In the genomic region with DNA sequence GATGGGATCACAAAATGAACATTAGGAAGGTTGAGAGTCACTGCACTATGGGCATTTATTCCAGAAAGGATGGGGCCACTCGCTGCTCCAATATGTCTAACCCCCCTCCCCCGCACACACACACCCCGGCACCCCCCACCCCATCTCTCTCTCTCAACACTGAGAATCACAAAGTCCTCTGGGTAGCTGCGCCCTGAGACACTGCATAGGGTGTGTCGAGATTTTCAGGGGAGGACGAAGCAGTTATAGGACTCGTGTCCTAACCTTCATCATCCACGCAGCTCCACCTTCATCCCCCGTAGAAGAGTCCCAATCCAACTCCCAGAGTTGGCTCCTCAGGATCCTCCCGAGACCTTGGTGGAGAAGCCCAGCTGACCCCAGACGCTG, we compare ENCODE assay signal across 9 mouse cellular contexts. TPM values are rescaled to one million over a fixed set of nuclear protein-coding genes. Genes with fewer than 3 reads are reported as not detected.
DNase-seq lines count a peak whose midpoint lies in the region; ATAC-seq and TF ChIP-seq lines count a peak whose summit lies in the region.
"Had no signal": no experiment of that assay in that cellular context is flagged by ENCODE, and none has a peak within 500 bp of the region (broad histone marks: within the 10 kb centered on the region; RNA-seq: fewer than 3 reads in every experiment).

No protein-coding gene starts in this region.

- peaks cover 13% of the 10 kb centered on the region for H3K4me1 ChIP-seq in heart, embryonic 12.5 days (replicated peaks)
- peaks cover 0 to 2% of the 10 kb centered on the region in 2 experiments; a peak in 2 of 4 replicates for H3K4me1 ChIP-seq in ES-E14 (ENCODE audit: control insufficient read depth in 2 of 2, insufficient read depth in 2 of 2, low read length in 2 of 2, poor library complexity in 1 of 2)
- peaks cover 16% of the 10 kb centered on the region for H3K4me1 ChIP-seq in hindbrain, embryonic 10.5 days (replicated peaks)
- H3K4me1 ChIP-seq in megakaryocyte, embryonic 14.5 days = peaks cover 18% of the 10 kb centered on the region

- in situ Hi-C loops in ES-E14 (cut with MboI; ENCODE audit: low sequenced_read_pairs in 2 of 2, unreplicated experiment in 2 of 2) = no loop called here

- no peaks in the 10 kb centered on the region for H3K36me3 ChIP-seq in heart, embryonic 12.5 days
- no peaks in the 10 kb centered on the region for H3K36me3 ChIP-seq in ES-E14 (ENCODE audit: control insufficient read depth, insufficient read depth, low read length, poor library complexity, severe bottlenecking)
- peaks cover 23% of the 10 kb centered on the region for H3K36me3 ChIP-seq in hindbrain, embryonic 10.5 days
- peaks cover 3% of the 10 kb centered on the region for H3K36me3 ChIP-seq in megakaryocyte, embryonic 14.5 days (replicated peaks; ENCODE audit: low read length)

- peak overlapping the region; percentile 81 for H3K27ac ChIP-seq in heart, embryonic 12.5 days (ENCODE audit: poor library complexity, severe bottlenecking)
- H3K27ac ChIP-seq in ES-E14 (ENCODE audit: insufficient read depth, low read depth, low read length, poor library complexity, severe bottlenecking) = no peak overlapping the region; the same call in 1 of the 2 replicates
- H3K27ac ChIP-seq in hindbrain, embryonic 10.5 days = peak overlapping the region; percentile 92

- H3K4me3 ChIP-seq in heart, embryonic 12.5 days = peak overlapping the region; percentile 80
- peak overlapping the region; percentile 77 to 99 for H3K4me3 ChIP-seq in ES-E14 (ENCODE audit: insufficient read depth in 1 of 2, low read depth in 1 of 2, low read length in 2 of 2, poor library complexity in 1 of 2, severe bottlenecking in 1 of 2)
- peak overlapping the region; percentile 82 for H3K4me3 ChIP-seq in hindbrain, embryonic 10.5 days
- peak overlapping the region; percentile 92 for H3K4me3 ChIP-seq in megakaryocyte, embryonic 14.5 days (replicated peaks)

- 4% methylated on average over 11 of the region's 11 CpGs for WGBS in heart, embryonic 12.5 days
- WGBS in hindbrain, embryonic 10.5 days = 6% methylated on average over 11 of the region's 11 CpGs

- 0 out of 2 replicates have a peak, but pooled peaks have one; percentile 30 for ATAC-seq in heart, embryonic 12.5 days (ENCODE audit: insufficient number of reproducible peaks, low FRiP score)
- ATAC-seq in monocyte, adult 5-6 weeks (replicated peaks; ENCODE audit: insufficient number of reproducible peaks, low FRiP score, low TSS enrichment, poor library complexity, severe bottlenecking) = no peak

- peak overlapping the region; percentile 88 for H3K4me2 ChIP-seq in heart, embryonic 12.5 days

- DNase-seq in heart, adult 11 months = no peak
- no peak for DNase-seq in ES-E14 (ENCODE audit: low read depth, low spot score)
- DNase-seq in hindbrain, embryonic 10.5 days (ENCODE audit: low spot score) = no peak
- DNase-seq in gastrocnemius, adult 18-20 months (ENCODE audit: low spot score) = no peak
- no peak for DNase-seq in right cerebral cortex, postnatal 4 days

- H3K27me3 ChIP-seq in heart, embryonic 12.5 days (replicated peaks) = no peaks in the 10 kb centered on the region
- H3K27me3 ChIP-seq in hindbrain, embryonic 10.5 days (ENCODE audit: insufficient read depth, poor library complexity, severe bottlenecking) = no peaks in the 10 kb centered on the region
- peaks cover 6% of the 10 kb centered on the region for H3K27me3 ChIP-seq in megakaryocyte, embryonic 14.5 days (replicated peaks)

- H3K9me3 ChIP-seq in heart, embryonic 12.5 days (replicated peaks) = no peaks in the 10 kb centered on the region
- H3K9me3 ChIP-seq in ES-E14 (ENCODE audit: control insufficient read depth, insufficient read depth, low read depth, low read length) = no peaks in the 10 kb centered on the region
- H3K9me3 ChIP-seq in hindbrain, embryonic 10.5 days = no peaks in the 10 kb centered on the region
- H3K9me3 ChIP-seq in megakaryocyte, embryonic 14.5 days = no peaks in the 10 kb centered on the region

- peak overlapping the region; percentile 87 for H3K9ac ChIP-seq in heart, embryonic 12.5 days
- peak overlapping the region; percentile 72 for H3K9ac ChIP-seq in ES-E14 (ENCODE audit: insufficient read depth, low read depth, low read length, poor library complexity, severe bottlenecking)

TF ChIP-seq in ES-E14, 5 proteins besides CTCF, POLR2A, EP300 and RAD21:
- TF ChIP-seq CHD2 (IDR thresholded peaks at IDR 0.05; ENCODE audit: low read depth, low read length) = no peak
- TF ChIP-seq HCFC1 (IDR thresholded peaks at IDR 0.05; ENCODE audit: borderline replicate concordance, insufficient read depth, low read length) = no peak; the same call in 1 of the 2 replicates
- TF ChIP-seq ZNF384 (IDR thresholded peaks at IDR 0.05; ENCODE audit: low read depth, low read length) = no peak
- no peak for TF ChIP-seq ZC3H11A (IDR thresholded peaks at IDR 0.05; ENCODE audit: borderline replicate concordance, low read depth, low read length)
- TF ChIP-seq MAFK (IDR thresholded peaks at IDR 0.05; ENCODE audit: insufficient read depth, low read depth, low read length) = no peak

RNA-seq across cellular contexts. Expression of a gene that starts 0.6 kb away (rescaled TPM):
- polyA plus RNA-seq in heart, embryonic 12.5 days (2016; fragmentation: Nextera tagmentation; extraction: Ambion mirVana) = 5.3 and 6.2 TPM in 2 replicates
- total RNA-seq in ES-E14 (2012; rRNA removed) = 9.5 and 9.9 TPM in 2 replicates
- polyA plus RNA-seq in hindbrain, embryonic 10.5 days (2016; fragmentation: Nextera tagmentation; extraction: Ambion mirVana) = 6.9 and 7.4 TPM in 2 replicates
- polyA plus RNA-seq in megakaryocyte, embryonic 14.5 days (2012; ENCODE audit: insufficient read depth, low replicate concordance) = not detected in 2 replicates
- total RNA-seq in gastrocnemius, adult 18-20 months (2021) = 1 to 10 TPM; 4.8 to 5.7 TPM
- 6.6 to 8.9 TPM (median 8.6 TPM) in 3 replicates for total RNA-seq in monocyte, adult 5-6 weeks (2017)

RNA-seq across cellular contexts. Expression of a gene that starts 26.3 kb away (rescaled TPM):
- not detected in 2 replicates for polyA plus RNA-seq in heart, embryonic 12.5 days (2016; fragmentation: Nextera tagmentation; extraction: Ambion mirVana)
- total RNA-seq in ES-E14 (2012; rRNA removed) = 0.32 and 0.58 TPM in 2 replicates
- not detected in 2 replicates for polyA plus RNA-seq in hindbrain, embryonic 10.5 days (2016; fragmentation: Nextera tagmentation; extraction: Ambion mirVana)
- not detected in 2 replicates for polyA plus RNA-seq in megakaryocyte, embryonic 14.5 days (2012; ENCODE audit: insufficient read depth, low replicate concordance)
- under 1 TPM in 1 of 2 experiments, not detected in 1; 0.59 TPM for total RNA-seq in gastrocnemius, adult 18-20 months (2021)
- not detected in 3 replicates for total RNA-seq in monocyte, adult 5-6 weeks (2017)
- total RNA-seq: hematopoietic stem cell, adult 5-6 weeks had no signal

RNA-seq across cellular contexts. Expression of a gene that starts 56.4 kb away (rescaled TPM):
- 9.7 and 10.9 TPM in 2 replicates for polyA plus RNA-seq in heart, embryonic 12.5 days (2016; fragmentation: Nextera tagmentation; extraction: Ambion mirVana)
- total RNA-seq in ES-E14 (2012; rRNA removed) = 15.2 and 28.9 TPM in 2 replicates
- 3.5 and 4.3 TPM in 2 replicates for polyA plus RNA-seq in hindbrain, embryonic 10.5 days (2016; fragmentation: Nextera tagmentation; extraction: Ambion mirVana)
- polyA plus RNA-seq in megakaryocyte, embryonic 14.5 days (2012; ENCODE audit: insufficient read depth, low replicate concordance) = 18.1 and 31.7 TPM in 2 replicates
- 1 to 10 TPM; 5.9 to 7.7 TPM for total RNA-seq in gastrocnemius, adult 18-20 months (2021)
- 25.2 to 40.9 TPM (median 37.7 TPM) in 3 replicates for total RNA-seq in monocyte, adult 5-6 weeks (2017)
